Mouse (Mus musculus): ENCODE results near the gene Olfr612.

DNA sequence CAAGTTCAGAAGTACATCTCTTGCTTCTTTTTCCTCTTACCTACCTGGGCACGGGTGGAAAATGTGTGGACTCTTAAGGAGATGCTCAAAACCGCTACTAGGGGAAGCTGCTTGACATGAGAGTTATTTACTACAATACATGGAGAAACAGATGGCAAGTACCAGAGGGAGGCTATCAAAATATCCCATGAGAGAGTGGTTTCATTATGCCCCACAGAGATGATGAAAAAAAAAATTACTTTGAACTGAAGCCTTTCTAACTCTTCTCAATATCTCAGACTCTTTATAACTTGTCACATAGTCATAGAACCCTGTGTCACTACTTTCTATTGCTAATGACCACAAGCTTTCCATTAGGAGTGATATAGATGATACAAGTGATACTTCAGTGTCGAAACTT, 26.5 kb upstream of the Olfr612 start, which contains the start of gene Olfr616:
- TF ChIP-seq CTCF (IDR thresholded peaks at IDR 0.05; ENCODE audit: low read depth) (no peak), EP300 (optimal IDR thresholded peaks at IDR 0.05) (no peak)
